Mouse (Mus musculus): ENCODE measurements around the gene Ccdc155. TPM values are rescaled to one million over a fixed set of nuclear protein-coding genes. Genes with fewer than 3 reads are reported as not detected.

Gene Ccdc155
- polyA plus RNA-seq, 1 experiment from 2014 or later = 0.50 TPM

GRCm38 (mm10) chr7:45182606-45183005, 22.1 kb downstream of the Ccdc155 start:
- H3K9ac ChIP-seq = 0 out of 2 replicates have a peak overlapping the region, but pooled peaks have one; percentile 18
- ATAC-seq (ENCODE audit: low FRiP score) = no peak
- WGBS = 16% methylated on average over 11 of the region's 11 CpGs

DNA sequence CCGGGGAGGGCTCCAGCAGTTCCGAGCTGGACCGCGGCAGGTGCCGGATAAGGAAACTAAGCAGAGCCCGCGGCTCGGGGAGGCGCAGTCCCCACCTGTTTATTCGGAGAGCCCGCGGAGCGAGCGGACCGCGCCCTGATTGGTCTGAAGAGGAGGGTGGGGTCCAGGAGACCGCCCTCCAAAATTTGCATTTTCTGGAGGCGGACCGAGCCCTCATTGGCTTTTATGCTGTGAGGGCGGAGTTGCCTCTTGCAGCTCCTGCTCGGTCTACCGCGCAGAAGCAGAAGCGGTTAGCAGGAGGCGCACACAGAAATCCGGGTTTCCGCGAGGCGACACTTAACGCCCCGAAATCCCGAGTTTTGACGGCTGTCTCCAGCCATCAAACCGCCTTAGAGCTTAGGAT, 22.5 kb downstream of the Ccdc155 start:
- DNase-seq (ENCODE audit: low spot score) = peak; percentile 74
- Histone ChIP-seq H3K27me3 (ENCODE audit: control insufficient read depth, insufficient read depth, low read length) (peaks cover 79% of the 10 kb centered on the region), H3K27ac (no peak overlapping the region), H3K9ac (0 out of 2 replicates have a peak overlapping the region, but pooled peaks have one; percentile 18), H3K4me2 (replicated peaks) (peak overlapping the region; percentile 56), H3K9me3 (ENCODE audit: control insufficient read depth, low read length) (no peaks in the 10 kb centered on the region), H3K36me3 (replicated peaks; ENCODE audit: control insufficient read depth, insufficient read depth) (no peaks in the 10 kb centered on the region), H3K4me3 (replicated peaks; ENCODE audit: low read length) (peak overlapping the region; percentile 26), H3K4me1 (replicated peaks; ENCODE audit: control insufficient read depth, insufficient read depth, low read length) (peaks cover 4% of the 10 kb centered on the region)
- WGBS = 1% methylated on average over 34 of the region's 34 CpGs
- ATAC-seq (ENCODE audit: low FRiP score) = peak; percentile 88

More at GRCm38 (mm10) chr7:45182606-45183005, 22.1 kb downstream of the Ccdc155 start:
- DNase-seq (ENCODE audit: low spot score) = no peak
- no peaks in the 10 kb centered on the region for H3K9me3 ChIP-seq (ENCODE audit: control insufficient read depth, low read length)
- H3K4me1 ChIP-seq (replicated peaks; ENCODE audit: control insufficient read depth, insufficient read depth, low read length) = peaks cover 4% of the 10 kb centered on the region
- H3K27ac ChIP-seq = no peak overlapping the region
- peaks cover 75% of the 10 kb centered on the region for H3K27me3 ChIP-seq (ENCODE audit: control insufficient read depth, insufficient read depth, low read length)
- H3K4me3 ChIP-seq (replicated peaks; ENCODE audit: low read length) = peak overlapping the region; percentile 26
- peak overlapping the region; percentile 56 for H3K4me2 ChIP-seq (replicated peaks)
- no peaks in the 10 kb centered on the region for H3K36me3 ChIP-seq (replicated peaks; ENCODE audit: control insufficient read depth, insufficient read depth)

DNA sequence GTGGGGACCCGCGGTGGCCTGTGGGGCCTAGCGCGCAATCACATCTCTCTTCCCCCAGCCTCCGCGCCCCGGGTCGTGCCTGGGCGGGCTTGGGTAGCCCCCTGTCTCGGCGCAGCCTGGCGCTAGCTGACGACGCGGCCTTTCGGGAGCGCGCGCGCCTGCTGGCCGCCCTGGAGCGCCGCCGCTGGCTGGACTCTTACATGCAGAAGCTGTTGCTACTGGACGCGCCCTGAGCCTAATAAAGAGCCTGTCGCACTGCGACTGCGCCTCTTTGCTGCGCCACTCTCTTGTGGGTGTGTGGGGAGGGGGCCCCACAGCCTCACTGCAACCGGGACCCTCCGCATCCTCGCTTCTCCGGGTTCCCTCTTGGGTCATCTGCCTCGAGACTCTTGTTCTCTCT, 23.2 kb downstream of the Ccdc155 start:
- H3K9me3 ChIP-seq (ENCODE audit: control insufficient read depth, low read length) = no peaks in the 10 kb centered on the region
- ATAC-seq (ENCODE audit: low FRiP score) = no peak
- peaks cover 85% of the 10 kb centered on the region for H3K27me3 ChIP-seq (ENCODE audit: control insufficient read depth, insufficient read depth, low read length)
- no peak overlapping the region for H3K27ac ChIP-seq
- 3% methylated on average over 35 of the region's 35 CpGs for WGBS
- peaks cover 4% of the 10 kb centered on the region for H3K4me1 ChIP-seq (replicated peaks; ENCODE audit: control insufficient read depth, insufficient read depth, low read length)
- no peaks in the 10 kb centered on the region for H3K36me3 ChIP-seq (replicated peaks; ENCODE audit: control insufficient read depth, insufficient read depth)
- peak overlapping the region; percentile 26 for H3K4me3 ChIP-seq (replicated peaks; ENCODE audit: low read length)
- peak overlapping the region; percentile 56 for H3K4me2 ChIP-seq (replicated peaks)
- no peak overlapping the region for H3K9ac ChIP-seq
- no peak for DNase-seq (ENCODE audit: low spot score)

GRCm38 (mm10) chr7:45180896-45181477, 23.7 kb downstream of the Ccdc155 start, which contains the start of gene Pth2:
Pth2 (plus strand) TSS chr7:45180995.
- Histone ChIP-seq H3K4me2 (replicated peaks) (peak within 1 kb of the TSS; percentile 56), H3K27ac (no peak within 1 kb of the TSS), H3K27me3 (ENCODE audit: control insufficient read depth, insufficient read depth, low read length) (peaks cover 91% of the 10 kb centered on the region), H3K9ac (no peak within 1 kb of the TSS), H3K4me3 (replicated peaks; ENCODE audit: low read length) (peak within 1 kb of the TSS; percentile 26), H3K36me3 (replicated peaks; ENCODE audit: control insufficient read depth, insufficient read depth) (no peaks in the 10 kb centered on the region), H3K4me1 (replicated peaks; ENCODE audit: control insufficient read depth, insufficient read depth, low read length) (peaks cover 9% of the 10 kb centered on the region), H3K9me3 (ENCODE audit: control insufficient read depth, low read length) (no peaks in the 10 kb centered on the region)
- DNase-seq (ENCODE audit: low spot score) (no peak), ATAC-seq (ENCODE audit: low FRiP score) (no peak)
- 21% methylated on average over 20 of the region's 20 CpGs for WGBS

- no peak within 1 kb of the TSS for H3K4me3 ChIP-seq (replicated peaks; ENCODE audit: low read length)
- DNase-seq (ENCODE audit: low spot score) = no peak
- no peaks in the 10 kb centered on the region for H3K9me3 ChIP-seq (ENCODE audit: control insufficient read depth, low read length)
- no peaks in the 10 kb centered on the region for H3K36me3 ChIP-seq (replicated peaks; ENCODE audit: control insufficient read depth, insufficient read depth)
- WGBS = 24% methylated on average over 7 of the region's 7 CpGs
- H3K27me3 ChIP-seq (ENCODE audit: control insufficient read depth, insufficient read depth, low read length) = peaks cover 100% of the 10 kb centered on the region
- H3K4me1 ChIP-seq (replicated peaks; ENCODE audit: control insufficient read depth, insufficient read depth, low read length) = peaks cover 13% of the 10 kb centered on the region
- no peak within 1 kb of the TSS for H3K27ac ChIP-seq
- H3K4me2 ChIP-seq (replicated peaks) = no peak within 1 kb of the TSS
- ATAC-seq (ENCODE audit: low FRiP score) = no peak
- H3K9ac ChIP-seq = no peak within 1 kb of the TSS
Observed at GRCm38 (mm10) chr7:45179469-45179868, 25.2 kb downstream of the Ccdc155 start, which contains the start of gene Gfy. Gfy (minus strand) TSS chr7:45179569.

DNA sequence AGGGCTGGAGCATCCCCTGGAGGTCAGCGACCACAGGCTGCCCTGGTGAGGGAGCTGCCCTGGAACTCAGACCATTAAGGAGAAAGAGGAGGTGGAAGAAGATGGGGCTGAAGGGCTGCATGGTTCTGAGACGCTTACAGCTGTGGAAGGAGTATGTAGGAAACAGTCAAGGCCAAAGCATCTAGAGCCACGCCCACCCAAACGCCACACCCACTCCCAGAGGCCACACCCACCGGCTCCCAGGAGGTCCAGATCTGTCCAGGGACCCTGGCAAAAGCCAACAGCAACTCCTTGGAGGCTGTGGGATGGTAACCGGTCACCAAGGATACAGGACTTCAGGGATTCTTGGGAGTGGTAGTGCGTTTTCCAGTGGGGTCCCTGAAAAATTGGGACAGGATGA, 26.1 kb downstream of the Ccdc155 start:
- Histone ChIP-seq H3K36me3 (replicated peaks; ENCODE audit: control insufficient read depth, insufficient read depth) (no peaks in the 10 kb centered on the region), H3K9me3 (ENCODE audit: control insufficient read depth, low read length) (no peaks in the 10 kb centered on the region), H3K4me1 (replicated peaks; ENCODE audit: control insufficient read depth, insufficient read depth, low read length) (peaks cover 13% of the 10 kb centered on the region), H3K27me3 (ENCODE audit: control insufficient read depth, insufficient read depth, low read length) (peaks cover 99% of the 10 kb centered on the region), H3K4me2 (replicated peaks) (no peak overlapping the region), H3K4me3 (replicated peaks; ENCODE audit: low read length) (no peak overlapping the region), H3K9ac (no peak overlapping the region), H3K27ac (no peak overlapping the region)
- 34% methylated on average over 7 of the region's 7 CpGs for WGBS
- ATAC-seq (ENCODE audit: low FRiP score) = no peak
- DNase-seq (ENCODE audit: low spot score) = no peak

GRCm38 (mm10) chr7:45176356-45176755, 28.3 kb downstream of the Ccdc155 start:
- DNase-seq (ENCODE audit: low spot score) (no peak), ATAC-seq (ENCODE audit: low FRiP score) (no peak)
- H3K4me3 ChIP-seq (replicated peaks; ENCODE audit: low read length) = no peak overlapping the region
- no peaks in the 10 kb centered on the region for H3K9me3 ChIP-seq (ENCODE audit: control insufficient read depth, low read length)
- H3K36me3 ChIP-seq (replicated peaks; ENCODE audit: control insufficient read depth, insufficient read depth) = no peaks in the 10 kb centered on the region
- peaks cover 9% of the 10 kb centered on the region; the same call in 1 of the 2 replicates for H3K4me1 ChIP-seq (replicated peaks; ENCODE audit: control insufficient read depth, insufficient read depth, low read length)
- H3K9ac ChIP-seq = no peak overlapping the region
- WGBS = 2% methylated on average over 30 of the region's 31 CpGs
- no peak overlapping the region for H3K27ac ChIP-seq
- H3K27me3 ChIP-seq (ENCODE audit: control insufficient read depth, insufficient read depth, low read length) = peaks cover 87% of the 10 kb centered on the region
- peak overlapping the region; percentile 24 for H3K4me2 ChIP-seq (replicated peaks)

- DNase-seq (ENCODE audit: low spot score) (no peak), ATAC-seq (ENCODE audit: low FRiP score) (no peak)
- Histone ChIP-seq H3K27ac (no peak overlapping the region), H3K36me3 (replicated peaks; ENCODE audit: control insufficient read depth, insufficient read depth) (no peaks in the 10 kb centered on the region), H3K4me3 (replicated peaks; ENCODE audit: low read length) (no peak overlapping the region), H3K4me1 (replicated peaks; ENCODE audit: control insufficient read depth, insufficient read depth, low read length) (0 out of 2 replicates have a peak, but pooled peaks cover 9% of the 10 kb centered on the region), H3K27me3 (ENCODE audit: control insufficient read depth, insufficient read depth, low read length) (peaks cover 83% of the 10 kb centered on the region), H3K9me3 (ENCODE audit: control insufficient read depth, low read length) (no peaks in the 10 kb centered on the region), H3K9ac (no peak overlapping the region), H3K4me2 (replicated peaks) (peak overlapping the region; percentile 24)
- under 1% methylated on average over 23 of the region's 23 CpGs for WGBS
Observed at GRCm38 (mm10) chr7:45175929-45176328, 28.8 kb downstream of the Ccdc155 start.

DNA sequence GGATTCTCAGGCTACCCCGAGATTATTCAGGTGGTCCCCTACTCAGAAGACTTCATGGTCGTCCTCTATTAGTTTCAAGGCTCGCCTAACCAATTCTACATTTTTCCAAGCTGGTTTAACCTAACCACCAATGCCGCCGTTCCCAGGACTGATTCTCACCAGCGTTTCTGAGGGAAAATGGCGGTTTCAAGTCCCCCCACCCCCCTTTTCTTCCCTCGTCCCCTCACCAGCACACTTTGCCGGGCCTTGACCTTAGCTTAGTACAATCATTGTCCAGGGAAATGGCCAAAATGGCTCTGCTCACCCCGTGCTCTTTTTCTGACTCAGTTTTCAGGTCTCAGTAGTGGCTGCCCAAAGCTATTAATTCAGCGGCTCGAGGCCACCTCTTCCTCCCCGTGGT, 29.3 kb downstream of the Ccdc155 start:
- 4% methylated on average over 13 of the region's 13 CpGs for WGBS
- ATAC-seq (ENCODE audit: low FRiP score) = no peak
- H3K4me1 ChIP-seq (replicated peaks; ENCODE audit: control insufficient read depth, insufficient read depth, low read length) = 0 out of 2 replicates have a peak, but pooled peaks cover 9% of the 10 kb centered on the region

More for the DNA sequence above, 29.3 kb downstream of the Ccdc155 start:
- H3K9me3 ChIP-seq (ENCODE audit: control insufficient read depth, low read length) = no peaks in the 10 kb centered on the region
- H3K4me2 ChIP-seq (replicated peaks) = no peak overlapping the region
- peaks cover 77% of the 10 kb centered on the region for H3K27me3 ChIP-seq (ENCODE audit: control insufficient read depth, insufficient read depth, low read length)
- H3K36me3 ChIP-seq (replicated peaks; ENCODE audit: control insufficient read depth, insufficient read depth) = no peaks in the 10 kb centered on the region
- no peak overlapping the region for H3K27ac ChIP-seq
- no peak overlapping the region for H3K9ac ChIP-seq
- H3K4me3 ChIP-seq (replicated peaks; ENCODE audit: low read length) = no peak overlapping the region
- DNase-seq (ENCODE audit: low spot score) = no peak

Data from hindbrain, embryonic 14.5 days (tissue).